Mouse (Mus musculus): ENCODE results near the gene Lrrc74a.
A peak's percentile ranks its signal among the peaks of the same experiment; 100 is the strongest.

Lrrc74a gene

GRCm38 (mm10) chr12:86786149-86787019 lies 52.2 kb downstream of the Lrrc74a start:
- DNase-seq (ENCODE audit: low read depth, low spot score): no peak

GRCm38 (mm10) chr12:86787020-86787553 lies 52.9 kb downstream of the Lrrc74a start:
- no peak for DNase-seq (ENCODE audit: low read depth, low spot score)

- DNase-seq (ENCODE audit: low read depth, low spot score): no peak
Observed at GRCm38 (mm10) chr12:86790100-86790848, 56.1 kb downstream of the Lrrc74a start.

GRCm38 (mm10) chr12:86790849-86791127 lies 56.6 kb downstream of the Lrrc74a start:
- DNase-seq (ENCODE audit: low read depth, low spot score): no peak

GRCm38 (mm10) chr12:86791987-86792386 lies 57.8 kb downstream of the Lrrc74a start:
- DNase-seq (ENCODE audit: low read depth, low spot score): no peak

- no peak for DNase-seq (ENCODE audit: low read depth, low spot score)
Observed at GRCm38 (mm10) chr12:86793830-86794229, 59.7 kb downstream of the Lrrc74a start.

GRCm38 (mm10) chr12:86794331-86794730 lies 60.2 kb downstream of the Lrrc74a start:
- DNase-seq (ENCODE audit: low read depth, low spot score): no peak

- DNase-seq (ENCODE audit: low read depth, low spot score): no peak
Observed at GRCm38 (mm10) chr12:86795076-86795837, 61.1 kb downstream of the Lrrc74a start.

- DNase-seq (ENCODE audit: low read depth, low spot score): no peak
Observed at GRCm38 (mm10) chr12:86795838-86796232, 61.7 kb downstream of the Lrrc74a start.

GRCm38 (mm10) chr12:86796351-86796750 lies 62.2 kb downstream of the Lrrc74a start:
- DNase-seq (ENCODE audit: low read depth, low spot score): no peak

- DNase-seq (ENCODE audit: low read depth, low spot score): no peak
Observed at GRCm38 (mm10) chr12:86797771-86798170, 63.6 kb downstream of the Lrrc74a start.

- DNase-seq (ENCODE audit: low read depth, low spot score): peak; percentile 84
Observed at GRCm38 (mm10) chr12:86798773-86799540, 64.8 kb downstream of the Lrrc74a start.

GRCm38 (mm10) chr12:86799786-86800185 lies 65.6 kb downstream of the Lrrc74a start:
- no peak for DNase-seq (ENCODE audit: low read depth, low spot score)

- DNase-seq (ENCODE audit: low read depth, low spot score): no peak
Observed at GRCm38 (mm10) chr12:86800336-86800735, 66.2 kb downstream of the Lrrc74a start.

- no peak for DNase-seq (ENCODE audit: low read depth, low spot score)
Observed at GRCm38 (mm10) chr12:86800765-86801147, 66.6 kb downstream of the Lrrc74a start.

- no peak for DNase-seq (ENCODE audit: low read depth, low spot score)
Observed at GRCm38 (mm10) chr12:86801148-86802004, 67.2 kb downstream of the Lrrc74a start.

GRCm38 (mm10) chr12:86802005-86802671 lies 68.0 kb downstream of the Lrrc74a start:
- DNase-seq (ENCODE audit: low read depth, low spot score): no peak

GRCm38 (mm10) chr12:86802899-86803298 lies 68.7 kb downstream of the Lrrc74a start:
- no peak for DNase-seq (ENCODE audit: low read depth, low spot score)

- no peak for DNase-seq (ENCODE audit: low read depth, low spot score)
Observed at GRCm38 (mm10) chr12:86803651-86804307, 69.6 kb downstream of the Lrrc74a start.

All from embryo, embryonic 11.5 days (tissue).